8 mouse cellular contexts compared by ENCODE assay signal in the genomic region with DNA sequence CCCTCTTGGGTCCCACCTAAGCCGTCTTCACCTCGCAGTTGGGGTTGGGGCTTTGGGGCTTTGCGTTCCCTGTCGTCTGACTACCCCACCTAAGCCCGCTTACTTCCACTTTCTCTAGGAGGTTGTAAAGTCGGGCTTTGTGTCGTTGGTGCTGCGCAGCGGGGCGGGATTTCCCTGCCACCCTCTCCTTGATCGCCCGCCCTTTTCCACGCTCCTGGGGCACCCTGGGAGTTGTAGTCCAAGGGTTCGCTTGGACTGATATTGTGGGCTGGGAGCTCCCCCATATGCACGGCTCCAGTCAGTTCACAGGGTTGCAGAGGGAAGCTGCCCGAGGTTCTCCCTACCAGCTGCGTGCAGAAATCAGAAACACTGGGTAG.
DNase-seq lines count a peak whose midpoint lies in the region; ATAC-seq lines count a peak whose summit lies in the region.

No protein-coding gene starts in this region.

- H3K9me3 ChIP-seq in hindbrain, embryonic 13.5 days: no peaks in the 10 kb centered on the region

- peak; percentile 91 for ATAC-seq in activated CD4-positive, CD25-positive, alpha-beta regulatory T cell, adult 4 months
- peak; percentile 96 for ATAC-seq in hindbrain, embryonic 13.5 days (ENCODE audit: low FRiP score)

- H3K4me1 ChIP-seq in hindbrain, embryonic 13.5 days (replicated peaks): peaks cover 11% of the 10 kb centered on the region

- no peaks in the 10 kb centered on the region for H3K27me3 ChIP-seq in hindbrain, embryonic 13.5 days

- H3K4me3 ChIP-seq in hindbrain, embryonic 13.5 days: peak overlapping the region; percentile 64

- peak overlapping the region; percentile 92 for H3K27ac ChIP-seq in hindbrain, embryonic 13.5 days

- peak overlapping the region; percentile 82 for H3K9ac ChIP-seq in hindbrain, embryonic 13.5 days

- peak overlapping the region; percentile 33 for H3K4me2 ChIP-seq in hindbrain, embryonic 13.5 days

- 11% methylated on average over 16 of the region's 17 CpGs for WGBS in hindbrain, embryonic 13.5 days

- DNase-seq in cerebellum, postnatal 36 days: peak; percentile 80 to 84
- DNase-seq in frontal cortex, postnatal 25 days (ENCODE audit: low spot score in 2 of 2): peak; percentile 56 to 65
- peak; percentile 76 to 89 for DNase-seq in layer of hippocampus, postnatal 14 days (ENCODE audit: low spot score in 2 of 2)
- DNase-seq in lung, postnatal 10 days: peak; percentile 93
- peak; percentile 82 for DNase-seq in retina, postnatal 7 days (ENCODE audit: low read depth, low spot score)
- DNase-seq in urinary bladder, postnatal 10 days (ENCODE audit: low spot score): peak; percentile 36

- H3K36me3 ChIP-seq in hindbrain, embryonic 13.5 days: no peaks in the 10 kb centered on the region

Comparison
In these comparisons a context has a peak if more than half of its experiments do, and no peak if none do; other contexts are left out.
1. Peak in every context shown above with its lines: DNase-seq, ATAC-seq, H3K4me3 ChIP-seq and H3K27ac ChIP-seq.
2. DNase-seq: peak in every context shown above with its lines; median percentile 93 in lung, postnatal 10 days; 82 in layer of hippocampus, postnatal 14 days; 82 in cerebellum, postnatal 36 days; 82 in retina, postnatal 7 days; 60 in frontal cortex, postnatal 25 days; 36 in urinary bladder, postnatal 10 days.